Mouse (Mus musculus) embryonic fibroblast, embryonic 13.5 days (primary cell): ENCODE results near the gene March10. TPM values are rescaled to one million over a fixed set of nuclear protein-coding genes. Genes with fewer than 3 reads are reported as not detected.

Experiments
- H3K27ac ChIP-seq: 2 replicates; pipeline ENCODE4 v1.5.1; 2012; ENCODE audit warnings: low read length, control low read depth, inconsistent platforms; ENCODE audit not compliant: insufficient read depth
- H3K4me1 ChIP-seq: 2 replicates; pipeline ENCODE4 v1.6.1; 2011; ENCODE audit warnings: low read length; ENCODE audit not compliant: control insufficient read depth, insufficient read depth
- H3K4me3 ChIP-seq: 2 replicates; pipeline ENCODE4 v1.5.1; 2011; ENCODE audit warnings: mild to moderate bottlenecking, control low read depth, low read length; ENCODE audit not compliant: insufficient read depth
- CTCF ChIP-seq: IDR thresholded peaks from 2 replicates; pipeline ENCODE4 v1.5.1; 2011; ENCODE audit warnings: mild to moderate bottlenecking, control low read depth, low read length, moderate library complexity, borderline replicate concordance; ENCODE audit not compliant: insufficient read depth
- POLR2A ChIP-seq: IDR thresholded peaks from 2 replicates; pipeline ENCODE4 v1.6.1; 2011; ENCODE audit warnings: low read depth, mild to moderate bottlenecking, control low read depth, low read length, moderate library complexity
- polyA plus RNA-seq: library from polyadenylated mRNA; stranded (reverse); fragments of >200 nt; gene quantifications from 2 replicates; pipeline ENCODE4 v1.2.4, GENCODE M21; 2011; ENCODE audit warnings: low read depth; ENCODE audit not compliant: missing spikeins, insufficient read length

March10 gene
- polyA plus RNA-seq, 1 experiment, result not detected

- Histone ChIP-seq H3K4me1 (peaks cover 36% of the 10 kb centered on the region), H3K4me3 (no peak overlapping the region), H3K27ac (peak overlapping the region; percentile 89)
- TF ChIP-seq CTCF, result no peak
- TF ChIP-seq POLR2A, result no peak
These were observed 145.1 kb downstream of the March10 start for GRCm38 (mm10) chr11:105311291-105311975.

Other genes starting within 250 kb of the March10 start
- gene Mrc2, start 164.1 kb downstream of the March10 start, polyA plus RNA-seq, result 144 and 150 TPM in 2 replicates
- gene Tanc2, start 133.3 kb upstream of the March10 start, polyA plus RNA-seq, result 19.8 and 32.0 TPM in 2 replicates